Mouse (Mus musculus) stomach, postnatal 0 days (tissue): ENCODE measurements around the gene Ddt. TPM values are rescaled to one million over a fixed set of nuclear protein-coding genes. Genes with fewer than 3 reads are reported as not detected.

Experiments
- ATAC-seq: fragments of 200-750 bp; cut with Nextera tagmentation; 2 replicates; pipeline ENCODE4 v1.8.0; 2017; ENCODE audit not compliant: low FRiP score, low TSS enrichment
- DNase-seq: peaks from one replicate; pipeline ENCODE4 v3.0.0-alpha.2; 2016; ENCODE audit warnings: low spot score
- H3K27ac ChIP-seq: fragments of 300-500 bp; sonication (generic); replicated peaks from 2 replicates; pipeline ENCODE4 v1.5.1; 2014; ENCODE audit warnings: mild to moderate bottlenecking, control low read depth
- H3K27me3 ChIP-seq: fragments of 300-500 bp; sonication (generic); 2 replicates; pipeline ENCODE4 v1.6.1; 2014; ENCODE audit warnings: low read length; ENCODE audit not compliant: control insufficient read depth, insufficient read depth
- H3K36me3 ChIP-seq: fragments of 300-500 bp; sonication (generic); 2 replicates; pipeline ENCODE4 v1.6.1; 2014; ENCODE audit warnings: low read length, mixed read lengths; ENCODE audit not compliant: control insufficient read depth, insufficient read depth
- H3K4me1 ChIP-seq: fragments of 300-500 bp; sonication (generic); replicated peaks from 2 replicates; pipeline ENCODE4 v1.6.1; 2014; ENCODE audit warnings: antibody characterized with exemption; ENCODE audit not compliant: control insufficient read depth, insufficient read depth
- H3K4me2 ChIP-seq: fragments of 300-500 bp; sonication (generic); replicated peaks from 2 replicates; pipeline ENCODE4 v1.6.1; 2014; ENCODE audit warnings: low read depth, mild to moderate bottlenecking, control low read depth, moderate library complexity
- H3K4me3 ChIP-seq: fragments of 300-500 bp; sonication (generic); 2 replicates; pipeline ENCODE4 v1.5.1; 2014; ENCODE audit warnings: low read depth, low read length, control low read depth
- H3K9ac ChIP-seq: fragments of 300-500 bp; sonication (generic); 2 replicates; pipeline ENCODE4 v1.6.1; 2014; ENCODE audit warnings: mild to moderate bottlenecking, low read length, control low read depth, mixed read lengths
- H3K9me3 ChIP-seq: fragments of 300-500 bp; sonication (generic); 2 replicates; pipeline ENCODE4 v1.6.1; 2016; ENCODE audit warnings: low read length; ENCODE audit not compliant: control insufficient read depth
- CTCF ChIP-seq: IDR thresholded peaks from 2 replicates; pipeline ENCODE4 v1.5.1; 2016; ENCODE audit warnings: antibody characterized with exemption, low read depth, mild to moderate bottlenecking, moderate library complexity
- EP300 ChIP-seq: optimal IDR thresholded peaks from 2 replicates; pipeline ENCODE3; 2016; ENCODE audit warnings: antibody characterized with exemption
- WGBS: fragments of 180-500 bp; shearing (Covaris S2); extraction: QIAGEN DNeasy Blood & Tissue Kit; methylation state at CpG from one replicate; pipeline ENCODE4 v1.1.7; 2014; 5-methylcytosine and 5-hydroxymethylcytosine counted together
- polyA plus RNA-seq: library from polyadenylated mRNA; unstranded; fragments of >200 nt; fragmentation: Nextera tagmentation; extraction: Ambion mirVana; gene quantifications from 2 replicates; pipeline ENCODE4 v1.2.1, GENCODE M21; 2015

Gene Ddt
- polyA plus RNA-seq, 1 experiment from 2014 or later = 68.4 TPM

GRCm38 (mm10) chr10:75789081-75789735 lies 16.0 kb upstream of the Ddt start:
- WGBS = 80% methylated on average over 6 of the region's 6 CpGs
- no peak for DNase-seq
- 0 out of 2 replicates have a peak, but pooled peaks have one; percentile 33 for ATAC-seq

DNA sequence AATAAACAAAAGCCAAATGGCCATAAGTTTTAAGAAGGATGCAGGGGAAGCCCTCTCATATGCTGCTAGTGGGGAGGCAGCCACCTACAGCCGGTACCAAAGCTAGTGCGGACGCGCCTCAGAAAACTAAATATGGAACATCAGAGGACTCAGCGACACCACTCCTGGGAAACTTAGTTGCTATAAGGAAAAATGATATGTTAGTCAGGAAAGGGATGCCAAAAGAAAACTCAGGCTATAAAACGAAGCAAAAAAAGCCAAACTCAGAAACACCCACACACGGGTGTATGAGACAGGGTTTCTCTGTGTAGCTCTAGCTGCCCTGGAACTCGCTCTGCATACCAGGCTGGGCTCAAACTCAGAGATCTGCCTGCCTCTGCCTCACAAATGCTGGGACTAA lies 15.1 kb upstream of the Ddt start:
- DNase-seq (no peak), ATAC-seq (no peak)
- 90% methylated on average over 8 of the region's 8 CpGs for WGBS
- no peaks in the 10 kb centered on the region for H3K27me3 ChIP-seq
- TF ChIP-seq EP300 = no peak
- TF ChIP-seq CTCF = no peak
- H3K4me1 ChIP-seq = no peaks in the 10 kb centered on the region
- H3K9ac ChIP-seq = no peak overlapping the region
- H3K36me3 ChIP-seq = no peaks in the 10 kb centered on the region
- H3K27ac ChIP-seq = no peak overlapping the region
- no peaks in the 10 kb centered on the region for H3K9me3 ChIP-seq
- no peak overlapping the region for H3K4me2 ChIP-seq
- no peak overlapping the region for H3K4me3 ChIP-seq

More at GRCm38 (mm10) chr10:75789081-75789735, 16.0 kb upstream of the Ddt start:
- no peak overlapping the region for H3K4me3 ChIP-seq
- H3K36me3 ChIP-seq = no peaks in the 10 kb centered on the region
- H3K9me3 ChIP-seq = no peaks in the 10 kb centered on the region
- TF ChIP-seq CTCF (no peak), EP300 (no peak)
- H3K9ac ChIP-seq = no peak overlapping the region
- H3K4me1 ChIP-seq = no peaks in the 10 kb centered on the region
- H3K27me3 ChIP-seq = no peaks in the 10 kb centered on the region
- H3K27ac ChIP-seq = no peak overlapping the region
- H3K4me2 ChIP-seq = no peak overlapping the region

DNA sequence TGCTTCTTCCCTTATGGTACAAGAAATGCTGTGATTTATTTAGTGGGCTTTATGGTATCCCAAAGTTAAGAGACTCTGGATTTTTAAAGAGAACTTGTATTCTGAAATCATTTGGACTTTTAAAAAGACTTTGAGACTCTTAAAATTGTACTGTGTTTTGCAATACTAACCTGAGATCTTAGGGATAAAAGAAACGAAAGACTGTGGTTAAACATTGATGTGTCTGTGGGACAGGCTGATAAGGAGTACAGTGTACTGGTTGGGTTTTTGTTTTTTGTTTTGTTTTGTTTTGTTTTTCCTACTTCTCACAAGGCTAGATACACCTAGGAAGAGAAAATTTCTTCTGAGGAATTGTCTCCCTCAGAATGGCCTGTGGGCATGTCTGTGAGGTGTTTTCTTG lies 12.2 kb upstream of the Ddt start:
- Histone ChIP-seq H3K9me3 (no peaks in the 10 kb centered on the region), H3K4me3 (no peak overlapping the region), H3K27me3 (no peaks in the 10 kb centered on the region), H3K4me1 (no peaks in the 10 kb centered on the region; the same call in 1 of the 2 replicates), H3K36me3 (no peaks in the 10 kb centered on the region), H3K27ac (no peak overlapping the region), H3K4me2 (no peak overlapping the region), H3K9ac (no peak overlapping the region)
- WGBS = 62% methylated on average over 1 of the region's 1 CpGs
- ATAC-seq = no peak
- DNase-seq = no peak
- TF ChIP-seq EP300 (no peak), CTCF (no peak)

- Histone ChIP-seq H3K9me3 (no peaks in the 10 kb centered on the region), H3K27ac (peak within 1 kb of the TSS; percentile 92), H3K4me3 (peak within 1 kb of the TSS; percentile 57), H3K36me3 (no peaks in the 10 kb centered on the region), H3K4me1 (no peaks in the 10 kb centered on the region; the same call in 1 of the 2 replicates), H3K4me2 (peak within 1 kb of the TSS; percentile 95), H3K27me3 (no peaks in the 10 kb centered on the region), H3K9ac (peak within 1 kb of the TSS; percentile 67)
- TF ChIP-seq EP300 (no peak), CTCF (no peak)
- peak; percentile 84 for DNase-seq
- 1% methylated on average over 28 of the region's 28 CpGs for WGBS
- ATAC-seq = peak; percentile 94
Observed at GRCm38 (mm10) chr10:75780769-75781578, 7.8 kb upstream of the Ddt start, which contains the start of the genes Gm20441 and Gstt3. TSS of gene Gm20441 (minus strand) at chr10:75780954. TSS of gene Gstt3 (minus strand) at chr10:75781414.

GRCm38 (mm10) chr10:75779206-75780174 lies 6.3 kb upstream of the Ddt start:
- Histone ChIP-seq H3K4me3 (peak overlapping the region; percentile 57; the same call in 1 of the 2 replicates), H3K4me2 (peak overlapping the region; percentile 95), H3K9me3 (no peaks in the 10 kb centered on the region), H3K36me3 (no peaks in the 10 kb centered on the region), H3K4me1 (no peaks in the 10 kb centered on the region; the same call in 1 of the 2 replicates), H3K27ac (peak overlapping the region; percentile 92), H3K9ac (no peak overlapping the region), H3K27me3 (no peaks in the 10 kb centered on the region)
- DNase-seq = peak; percentile 84
- TF ChIP-seq EP300 (no peak), CTCF (no peak)
- peak; percentile 62 for ATAC-seq
- 24% methylated on average over 15 of the region's 15 CpGs for WGBS
